Mouse (Mus musculus): Measurements from ENCODE around the gene Olfr668. TPM values are rescaled to one million over a fixed set of nuclear protein-coding genes. Genes with fewer than 3 reads are reported as not detected.

Gene Olfr668
- polyA plus RNA-seq, 1 experiment from 2014 or later: not detected

DNA sequence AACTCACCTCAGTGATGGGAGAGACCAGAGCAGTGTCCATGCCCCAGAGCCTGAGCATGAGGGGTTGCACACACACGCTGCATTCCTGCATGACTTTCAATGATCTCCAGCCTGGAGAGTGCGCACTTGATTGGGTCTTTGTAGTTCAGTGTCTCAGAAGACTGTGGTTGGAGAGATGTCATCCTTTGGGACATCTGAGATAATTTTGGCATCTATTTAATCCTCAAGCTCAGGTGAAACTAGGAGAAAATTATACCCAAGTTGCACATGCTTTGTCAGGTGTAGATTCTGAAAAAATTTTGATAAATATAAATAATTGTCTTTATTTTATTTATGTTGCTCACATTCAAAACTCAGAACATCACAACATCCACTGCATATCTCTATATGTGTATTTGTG, 32.0 kb downstream of the Olfr668 start, which contains the start of gene Olfr666:
Gene Olfr666, minus strand, starts transcription at position 101 of the 400 bp plus-strand sequence.
- no peaks in the 10 kb centered on the region for H3K36me3 ChIP-seq (ENCODE audit: control insufficient read depth, insufficient read depth, low read length)
- WGBS: 77% methylated on average over 2 of the region's 2 CpGs
- H3K9ac ChIP-seq (ENCODE audit: low read length): no peak within 1 kb of the TSS
- H3K27ac ChIP-seq (replicated peaks): no peak within 1 kb of the TSS
- ATAC-seq (ENCODE audit: low FRiP score, low TSS enrichment) (no peak), DNase-seq (ENCODE audit: low spot score) (no peak)
- no peaks in the 10 kb centered on the region for H3K4me1 ChIP-seq (replicated peaks; ENCODE audit: control insufficient read depth, insufficient read depth)
- no peak for TF ChIP-seq EP300 (optimal IDR thresholded peaks at IDR 0.05)
- TF ChIP-seq CTCF (IDR thresholded peaks at IDR 0.05; ENCODE audit: low read depth): no peak
- no peaks in the 10 kb centered on the region for H3K9me3 ChIP-seq (ENCODE audit: control insufficient read depth, low read length)
- H3K4me3 ChIP-seq (ENCODE audit: low read depth, low read length): no peak within 1 kb of the TSS
- H3K27me3 ChIP-seq (ENCODE audit: control insufficient read depth, insufficient read depth, low read length): no peaks in the 10 kb centered on the region
- H3K4me2 ChIP-seq (replicated peaks; ENCODE audit: low read depth): no peak within 1 kb of the TSS

DNA sequence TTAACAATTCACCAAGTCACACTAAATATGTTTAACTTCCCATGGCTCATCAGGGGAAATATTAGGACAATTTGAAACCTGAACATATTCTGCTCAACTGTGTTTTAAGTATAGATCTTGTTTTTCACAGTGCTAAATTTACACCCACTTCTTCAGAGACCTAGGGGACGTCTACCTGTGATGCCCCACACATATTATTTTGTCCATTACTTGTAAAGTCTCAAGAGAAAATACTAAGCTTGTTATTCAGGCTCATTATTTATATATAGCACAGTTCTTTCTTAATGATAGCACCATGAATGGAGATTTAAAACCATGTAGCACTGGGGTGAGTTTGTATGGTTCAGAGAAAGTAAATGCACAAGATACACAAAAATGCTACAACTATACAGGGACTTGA, 50.1 kb downstream of the Olfr668 start, which contains the start of gene Olfr665:
Gene Olfr665, plus strand, starts transcription at position 301 of the 400 bp plus-strand sequence.
- Histone ChIP-seq H3K27ac (replicated peaks) (no peak within 1 kb of the TSS), H3K4me1 (replicated peaks; ENCODE audit: control insufficient read depth, insufficient read depth) (no peaks in the 10 kb centered on the region), H3K4me2 (replicated peaks; ENCODE audit: low read depth) (no peak within 1 kb of the TSS), H3K27me3 (ENCODE audit: control insufficient read depth, insufficient read depth, low read length) (no peaks in the 10 kb centered on the region), H3K9me3 (ENCODE audit: control insufficient read depth, low read length) (no peaks in the 10 kb centered on the region), H3K4me3 (ENCODE audit: low read depth, low read length) (no peak within 1 kb of the TSS), H3K9ac (ENCODE audit: low read length) (no peak within 1 kb of the TSS), H3K36me3 (ENCODE audit: control insufficient read depth, insufficient read depth, low read length) (no peaks in the 10 kb centered on the region)
- no peak for ATAC-seq (ENCODE audit: low FRiP score, low TSS enrichment)
- no peak for TF ChIP-seq CTCF (IDR thresholded peaks at IDR 0.05; ENCODE audit: low read depth)
- no peak for TF ChIP-seq EP300 (optimal IDR thresholded peaks at IDR 0.05)
- DNase-seq (ENCODE audit: low spot score): no peak
- WGBS: 26% methylated on average over 1 of the region's 1 CpGs

Other genes starting within 250 kb of the Olfr668 start
- not detected in 2 replicates for gene Olfr661, start 241.6 kb downstream of the Olfr668 start, polyA plus RNA-seq (2015; fragmentation: Nextera tagmentation; extraction: Ambion mirVana)
- not detected in 2 replicates for gene Usp17le, start 150.6 kb downstream of the Olfr668 start, polyA plus RNA-seq (2015; fragmentation: Nextera tagmentation; extraction: Ambion mirVana)
- not detected in 2 replicates for gene Usp17lb, start 85.5 kb downstream of the Olfr668 start, polyA plus RNA-seq (2015; fragmentation: Nextera tagmentation; extraction: Ambion mirVana)
- not detected in 2 replicates for gene Usp17la, start 71.0 kb downstream of the Olfr668 start, polyA plus RNA-seq (2015; fragmentation: Nextera tagmentation; extraction: Ambion mirVana)
- gene Olfr665, start 50.0 kb downstream of the Olfr668 start, polyA plus RNA-seq (2015; fragmentation: Nextera tagmentation; extraction: Ambion mirVana): not detected in 2 replicates
- gene Olfr666, start 32.1 kb downstream of the Olfr668 start, polyA plus RNA-seq (2015; fragmentation: Nextera tagmentation; extraction: Ambion mirVana): 0.10 TPM in 1 of 2 replicates, not detected in the other
- not detected in 2 replicates for gene Olfr667, start 6.6 kb downstream of the Olfr668 start, polyA plus RNA-seq (2015; fragmentation: Nextera tagmentation; extraction: Ambion mirVana)
- gene Olfr669, start 6.2 kb upstream of the Olfr668 start, polyA plus RNA-seq (2015; fragmentation: Nextera tagmentation; extraction: Ambion mirVana): not detected in 2 replicates
- gene Olfr670, start 34.6 kb upstream of the Olfr668 start, polyA plus RNA-seq (2015; fragmentation: Nextera tagmentation; extraction: Ambion mirVana): not detected in 2 replicates
- gene Olfr671, start 51.1 kb upstream of the Olfr668 start, polyA plus RNA-seq (2015; fragmentation: Nextera tagmentation; extraction: Ambion mirVana): not detected in 2 replicates
- not detected in 2 replicates for gene Olfr672, start 74.0 kb upstream of the Olfr668 start, polyA plus RNA-seq (2015; fragmentation: Nextera tagmentation; extraction: Ambion mirVana)
- gene Olfr675, start 100.4 kb upstream of the Olfr668 start, polyA plus RNA-seq (2015; fragmentation: Nextera tagmentation; extraction: Ambion mirVana): not detected in 2 replicates
- not detected in 2 replicates for gene Olfr676, start 104.6 kb upstream of the Olfr668 start, polyA plus RNA-seq (2015; fragmentation: Nextera tagmentation; extraction: Ambion mirVana)
- not detected in 2 replicates for gene Olfr677, start 123.3 kb upstream of the Olfr668 start, polyA plus RNA-seq (2015; fragmentation: Nextera tagmentation; extraction: Ambion mirVana)
- not detected in 2 replicates for gene Olfr678, start 136.4 kb upstream of the Olfr668 start, polyA plus RNA-seq (2015; fragmentation: Nextera tagmentation; extraction: Ambion mirVana)
- not detected in 2 replicates for gene Olfr679, start 153.1 kb upstream of the Olfr668 start, polyA plus RNA-seq (2015; fragmentation: Nextera tagmentation; extraction: Ambion mirVana)
- not detected in 2 replicates for gene Olfr680-ps1, start 164.8 kb upstream of the Olfr668 start, polyA plus RNA-seq (2015; fragmentation: Nextera tagmentation; extraction: Ambion mirVana)
- gene Olfr681, start 188.8 kb upstream of the Olfr668 start, polyA plus RNA-seq (2015; fragmentation: Nextera tagmentation; extraction: Ambion mirVana): 0.02 TPM in 1 of 2 replicates, not detected in the other
- gene Olfr683, start 219.0 kb upstream of the Olfr668 start, polyA plus RNA-seq (2015; fragmentation: Nextera tagmentation; extraction: Ambion mirVana): not detected in 2 replicates
- not detected in 2 replicates for gene Olfr684, start 235.6 kb upstream of the Olfr668 start, polyA plus RNA-seq (2015; fragmentation: Nextera tagmentation; extraction: Ambion mirVana)